Mouse (Mus musculus): ENCODE measurements around the gene AI182371. TPM values are rescaled to one million over a fixed set of nuclear protein-coding genes. Genes with fewer than 3 reads are reported as not detected.

AI182371 gene
- total and polyA plus RNA-seq, 3 experiments: 0.56 to 0.74 (median 0.68) TPM

- TF ChIP-seq ZNF384 (IDR thresholded peaks at IDR 0.05; ENCODE audit: low read depth, low read length): no peak
- no peak for TF ChIP-seq MEF2A (IDR thresholded peaks at IDR 0.05; ENCODE audit: borderline replicate concordance, low read depth, low read length)
- no peak for TF ChIP-seq JUN (IDR thresholded peaks at IDR 0.05; ENCODE audit: insufficient read depth, low read depth, low read length)
- TF ChIP-seq JUND (conservative IDR thresholded peaks at IDR 0.05; ENCODE audit: low read depth, low read length): 0 out of 2 replicates have a peak, but pooled peaks have one; percentile 21
- TF ChIP-seq USF1 (IDR thresholded peaks at IDR 0.05; ENCODE audit: low read depth, low read length): no peak
- TF ChIP-seq GABPA (IDR thresholded peaks at IDR 0.05; ENCODE audit: insufficient replicate concordance, low read depth, low read length): no peak
- TF ChIP-seq MAX (IDR thresholded peaks at IDR 0.05; ENCODE audit: low read length): peak; percentile 60; the same call in 1 of the 2 replicates
- TF ChIP-seq E2F4 (IDR thresholded peaks at IDR 0.05; ENCODE audit: insufficient replicate concordance, low read depth, low read length): 0 out of 2 replicates have a peak, but pooled peaks have one; percentile 46
- TF ChIP-seq ELF1 (IDR thresholded peaks at IDR 0.05; ENCODE audit: low read depth, low read length): 0 out of 2 replicates have a peak, but pooled peaks have one; percentile 22
- TF ChIP-seq MAFK (IDR thresholded peaks at IDR 0.05; ENCODE audit: insufficient replicate concordance, low read length): 0 out of 2 replicates have a peak, but pooled peaks have one; percentile 30
- TF ChIP-seq CTCF (conservative IDR thresholded peaks at IDR 0.05 in 1 of 2, IDR thresholded peaks at IDR 0.05 in 1 of 2; ENCODE audit: low read depth in 2 of 2, low read length in 2 of 2): peak; percentile 63 to 94
- TF ChIP-seq KAT2A (IDR thresholded peaks at IDR 0.05; ENCODE audit: insufficient replicate concordance, low read length): no peak
- TF ChIP-seq PAX5 (IDR thresholded peaks at IDR 0.05; ENCODE audit: low read length): no peak
- TF ChIP-seq TBP (conservative IDR thresholded peaks at IDR 0.05; ENCODE audit: low read depth, low read length): no peak
- no peak; the same call in 1 of the 2 replicates for TF ChIP-seq MXI1 (IDR thresholded peaks at IDR 0.05; ENCODE audit: low read depth, low read length)
- TF ChIP-seq NELFE (IDR thresholded peaks at IDR 0.05; ENCODE audit: low read depth, low read length): no peak
- TF ChIP-seq RAD21 (IDR thresholded peaks at IDR 0.05; ENCODE audit: low read depth, low read length): peak; percentile 87
- TF ChIP-seq ZC3H11A (IDR thresholded peaks at IDR 0.05; ENCODE audit: low read depth, low read length): peak; percentile 78
- no peak; the same call in 1 of the 2 replicates for TF ChIP-seq SIN3A (IDR thresholded peaks at IDR 0.05; ENCODE audit: low read length)
- no peak for TF ChIP-seq HCFC1 (IDR thresholded peaks at IDR 0.05; ENCODE audit: low read depth, low read length)
- no peak for TF ChIP-seq ZKSCAN1 (IDR thresholded peaks at IDR 0.05; ENCODE audit: borderline replicate concordance, low read depth, low read length)
- TF ChIP-seq ETS1 (conservative IDR thresholded peaks at IDR 0.05; ENCODE audit: low read depth, low read length): no peak
- no peak for TF ChIP-seq UBTF (IDR thresholded peaks at IDR 0.05; ENCODE audit: low read depth, low read length)
- TF ChIP-seq TCF12 (IDR thresholded peaks at IDR 0.05; ENCODE audit: low read depth, low read length): no peak
- peak; percentile 75 for TF ChIP-seq MYC (IDR thresholded peaks at IDR 0.05; ENCODE audit: low read depth, low read length)
- 0 out of 2 replicates have a peak, but pooled peaks have one; percentile 17 for TF ChIP-seq EP300 (IDR thresholded peaks at IDR 0.05; ENCODE audit: low read length)
- no peak for TF ChIP-seq CHD2 (IDR thresholded peaks at IDR 0.05; ENCODE audit: low read length)
- peak; percentile 91 for TF ChIP-seq SMC3 (IDR thresholded peaks at IDR 0.05; ENCODE audit: low read depth, low read length)
- TF ChIP-seq IRF4 (IDR thresholded peaks at IDR 0.05; ENCODE audit: low read depth, low read length): peak; percentile 46; the same call in 1 of the 2 replicates
- 0 out of 2 replicates have a peak, but pooled peaks have one; percentile 20 for TF ChIP-seq RCOR1 (conservative IDR thresholded peaks at IDR 0.05; ENCODE audit: low read depth, low read length)
- TF ChIP-seq MAZ (IDR thresholded peaks at IDR 0.05; ENCODE audit: low read depth, low read length): no peak
- no peak for TF ChIP-seq CHD1 (IDR thresholded peaks at IDR 0.05; ENCODE audit: low read depth, low read length)
- TF ChIP-seq NRF1 (IDR thresholded peaks at IDR 0.05; ENCODE audit: low read depth, low read length): no peak
- TF ChIP-seq POLR2AphosphoS2 (IDR thresholded peaks at IDR 0.05; ENCODE audit: low read depth, low read length): no peak
- H3K4me3 ChIP-seq (replicated peaks in 1 of 3; ENCODE audit: low read depth in 2 of 3, low read length in 2 of 3, poor library complexity in 1 of 3): peak overlapping the region in 2 of 3 experiments; percentile 51 to 66
- no peaks in the 10 kb centered on the region for H3K27me3 ChIP-seq (replicated peaks)
- peak; percentile 85 for DNase-seq (ENCODE audit: extremely low read depth)
- H3K27ac ChIP-seq (ENCODE audit: insufficient read depth, low read depth): no peak overlapping the region
- H3K4me1 ChIP-seq (ENCODE audit: control insufficient read depth in 1 of 2, insufficient read depth in 2 of 2): peaks cover 3 to 32% of the 10 kb centered on the region in 2 experiments
- peaks cover 0 to 11% of the 10 kb centered on the region in 2 experiments for H3K36me3 ChIP-seq (replicated peaks in 1 of 2; ENCODE audit: control insufficient read depth in 1 of 2, insufficient read depth in 1 of 2, low read length in 1 of 2)
- in situ Hi-C loops (cut with MboI; ENCODE audit: low pct_ligation_motif_present, low pct_unique_long_range_greater_than_20kb, low sequenced_read_pairs): loop anchor here (5.0 to 25.0 kb wide), 3 partner anchors 56 to 321 kb away; partner anchors contain the start of genes Rabepk and Traf1
- peaks cover 31% of the 10 kb centered on the region for H3K79me2 ChIP-seq (replicated peaks; ENCODE audit: control insufficient read depth, extremely low read depth, insufficient read depth, poor library complexity, severe bottlenecking)
- H3K9me3 ChIP-seq (replicated peaks; ENCODE audit: low read length): no peaks in the 10 kb centered on the region
- dilution Hi-C loops (cut with MboI; ENCODE audit: extremely low pct_ligation_motif_present, extremely low pct_unique_long_range_greater_than_20kb, low sequenced_read_pairs): no loop called here
- peak overlapping the region; percentile 48 for H3K4me2 ChIP-seq (ENCODE audit: insufficient read depth, low read depth, poor library complexity, severe bottlenecking)
- H3K9ac ChIP-seq (ENCODE audit: insufficient read depth, low read depth): peak overlapping the region; percentile 36; the same call in 1 of the 2 replicates
These were observed 6.8 kb upstream of the AI182371 start for GRCm38 (mm10) chr2:35107984-35108635.

Data from CH12.LX (cell line).